Comparison of ENCODE assay signal across 25 mouse cellular contexts in genomic region chr6:131338787-131339186, GRCm38 (mm10). TPM values are rescaled to one million over a fixed set of nuclear protein-coding genes. Genes with fewer than 3 reads are reported as not detected.
"Had no signal": no experiment of that assay in that cellular context is flagged by ENCODE, and none has a peak within 500 bp of the region (broad histone marks: within the 10 kb centered on the region; RNA-seq: fewer than 3 reads in every experiment).

No protein-coding gene starts in this region.

- H3K4me2 ChIP-seq: heart, embryonic 11.5 days; heart, embryonic 13.5 days; heart, embryonic 15.5 days; hindbrain, embryonic 13.5 days; hindbrain, embryonic 15.5 days; limb, embryonic 13.5 days; limb, embryonic 15.5 days; liver, embryonic 12.5 days had no signal

- ATAC-seq: hindbrain, postnatal 0 days; liver, embryonic 12.5 days had no signal

- H3K4me3 ChIP-seq: heart, adult 2 months; heart, embryonic 13.5 days; heart, embryonic 15.5 days; hindbrain, embryonic 13.5 days; hindbrain, embryonic 15.5 days; limb, embryonic 13.5 days; limb, embryonic 15.5 days; liver, embryonic 12.5 days had no signal

- DNase-seq: gastrocnemius, postnatal 14 days; gastrocnemius, postnatal 36 days; heart, adult 11 months; heart, adult 2 months; heart, postnatal 14 days; heart, postnatal 36 days; kidney, adult 18-20 months; kidney, adult 8-10 months; kidney, postnatal 14 days; kidney, postnatal 36 days; layer of hippocampus, adult 9-11 months; layer of hippocampus, postnatal 36 days; left cerebral cortex, postnatal 4 days had no signal

- H3K4me1 ChIP-seq: heart, embryonic 13.5 days; heart, embryonic 15.5 days; hindbrain, embryonic 13.5 days; hindbrain, embryonic 15.5 days; limb, embryonic 13.5 days; limb, embryonic 15.5 days; liver, embryonic 12.5 days had no signal

- H3K27ac ChIP-seq: heart, adult 2 months; heart, embryonic 13.5 days; heart, embryonic 15.5 days; hindbrain, embryonic 13.5 days; hindbrain, embryonic 15.5 days; hindbrain, postnatal 0 days; kidney, postnatal 0 days; limb, embryonic 13.5 days; limb, embryonic 15.5 days; liver, embryonic 12.5 days; liver, embryonic 14.5 days had no signal

- H3K27me3 ChIP-seq: heart, embryonic 13.5 days; heart, embryonic 15.5 days; hindbrain, embryonic 13.5 days; hindbrain, embryonic 15.5 days; limb, embryonic 13.5 days; limb, embryonic 15.5 days; liver, embryonic 12.5 days had no signal

- H3K36me3 ChIP-seq: heart, embryonic 13.5 days; heart, embryonic 15.5 days; hindbrain, embryonic 13.5 days; hindbrain, embryonic 15.5 days; limb, embryonic 13.5 days; limb, embryonic 15.5 days; liver, embryonic 12.5 days had no signal

- H3K9me3 ChIP-seq: heart, embryonic 15.5 days; hindbrain, embryonic 13.5 days; hindbrain, embryonic 15.5 days; limb, embryonic 13.5 days; limb, embryonic 15.5 days; liver, embryonic 12.5 days had no signal

- H3K9ac ChIP-seq: heart, embryonic 13.5 days; heart, embryonic 15.5 days; hindbrain, embryonic 13.5 days; hindbrain, embryonic 15.5 days; limb, embryonic 13.5 days; limb, embryonic 15.5 days; liver, embryonic 12.5 days; liver, embryonic 14.5 days had no signal

RNA-seq across cellular contexts. Expression of gene Styk1, which starts 14.6 kb away (rescaled TPM):
- total RNA-seq: liver, adult 2 months had no signal
- polyA plus RNA-seq: liver, adult 2 months had no signal
